Mouse (Mus musculus): ENCODE results near the gene Klf2. TPM values are rescaled to one million over a fixed set of nuclear protein-coding genes. Genes with fewer than 3 reads are reported as not detected.

Klf2 gene
- 2,143 TPM for total RNA-seq (2023)

DNA sequence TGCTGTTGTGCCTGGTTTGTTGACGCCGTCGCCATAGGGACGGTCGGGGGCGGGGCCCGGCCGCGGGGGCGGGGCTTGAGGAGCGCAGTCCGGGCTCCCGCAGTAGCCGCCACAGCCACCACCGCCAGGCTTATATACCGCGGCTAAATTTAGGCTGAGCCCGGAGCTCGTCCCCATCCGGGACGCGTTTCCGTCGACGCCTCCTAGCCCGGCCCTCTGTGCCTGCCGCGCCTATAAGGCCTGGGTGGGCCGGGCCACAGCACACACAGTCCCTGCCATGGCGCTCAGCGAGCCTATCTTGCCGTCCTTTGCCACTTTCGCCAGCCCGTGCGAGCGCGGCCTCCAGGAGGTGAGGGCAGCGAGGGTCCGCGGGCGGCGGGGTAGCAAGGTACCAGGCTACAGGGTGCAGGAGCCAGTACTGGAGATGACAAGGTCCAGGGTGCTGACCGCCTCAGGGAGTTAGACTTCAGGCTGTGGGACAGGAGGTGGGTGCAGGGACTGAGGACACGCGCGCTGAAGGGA lies at the start of gene Klf2:
Klf2 (plus strand) TSS at position 233 of the 522 bp plus-strand sequence.

DNA sequence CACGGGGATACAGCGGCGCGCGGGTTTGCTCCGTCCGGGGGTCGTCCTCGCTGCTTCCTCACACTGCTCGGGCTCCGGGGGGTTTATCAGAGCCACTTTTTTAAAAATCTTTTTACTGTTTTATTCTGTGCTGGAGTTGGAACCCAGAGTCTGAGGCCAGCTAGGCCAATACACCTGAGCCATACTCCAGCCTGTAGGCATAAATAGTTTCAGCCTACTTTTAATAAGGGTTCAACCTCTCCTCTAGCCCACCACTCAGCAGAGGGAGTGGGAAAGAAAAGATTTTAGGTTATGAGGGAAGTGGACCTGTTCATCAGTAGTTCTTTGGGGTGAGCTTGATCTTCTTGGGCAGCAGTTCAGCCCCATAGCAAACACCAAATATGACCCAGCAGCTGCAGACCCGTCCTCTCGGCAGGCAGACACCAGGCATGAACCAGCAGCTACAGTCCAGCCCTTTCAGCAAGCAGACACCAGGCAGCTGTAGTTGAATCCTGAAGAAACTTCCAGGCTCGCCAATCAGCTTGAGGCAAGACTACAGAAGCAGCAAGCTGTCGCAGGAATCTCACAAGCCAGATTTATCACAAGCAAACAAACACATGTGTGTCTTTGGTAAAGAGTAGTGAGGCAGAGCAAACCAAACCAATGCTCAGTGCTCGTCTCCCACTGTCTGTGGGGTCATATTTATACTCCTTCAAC lies 13.5 kb upstream of the Klf2 start, which contains the start of gene Gm10282:
Gm10282 (minus strand) TSS at position 51 of the 696 bp plus-strand sequence.

Other genes starting within 250 kb of the Klf2 start
- gene Olfr373, start 235.9 kb upstream of the Klf2 start, total RNA-seq (2023), result 0.21 TPM
- gene Olfr374, start 212.0 kb upstream of the Klf2 start, total RNA-seq (2023), result 0.15 TPM
- 154 TPM for gene Tpm4, start 184.1 kb upstream of the Klf2 start, total RNA-seq (2023)
- gene Rab8a, start 157.8 kb upstream of the Klf2 start, total RNA-seq (2023), result 156 TPM
- 13.7 TPM for gene Hsh2d, start 129.4 kb upstream of the Klf2 start, total RNA-seq (2023)
- gene Cib3, start 106.2 kb upstream of the Klf2 start, total RNA-seq (2023), result not detected
- not detected for gene Gm11034, start 105.4 kb upstream of the Klf2 start, total RNA-seq (2023)
- gene Fam32a, start 99.3 kb upstream of the Klf2 start, total RNA-seq (2023), result 62.5 TPM
- gene Ap1m1, start 79.0 kb upstream of the Klf2 start, total RNA-seq (2023), result 130 TPM
- gene Gm10282, start 13.8 kb upstream of the Klf2 start, total RNA-seq (2023), result 16.9 TPM
- 107 TPM for gene Eps15l1, start 102.4 kb downstream of the Klf2 start, total RNA-seq (2023)
- gene Calr3, start 124.8 kb downstream of the Klf2 start, total RNA-seq (2023), result not detected
- gene 1700030K09Rik, start 124.8 kb downstream of the Klf2 start, total RNA-seq (2023), result 4.3 TPM
- gene Cherp, start 156.2 kb downstream of the Klf2 start, total RNA-seq (2023), result 109 TPM
- 61.5 TPM for gene Slc35e1, start 173.6 kb downstream of the Klf2 start, total RNA-seq (2023)
- gene Med26, start 229.2 kb downstream of the Klf2 start, total RNA-seq (2023), result 21.0 TPM